Mouse (Mus musculus) thymus, postnatal 25 days (tissue): Measurements from ENCODE around the gene Galk2.

Source experiments
- DNase-seq: peaks from one replicate; pipeline ENCODE4 v3.0.0; 2022

Galk2 gene

GRCm38 (mm10) chr2:125973207-125973606 lies 114.3 kb downstream of the Galk2 start:
- DNase-seq: no peak

GRCm38 (mm10) chr2:125975206-125975605 lies 116.3 kb downstream of the Galk2 start:
- DNase-seq: no peak

GRCm38 (mm10) chr2:125975808-125976345 lies 117.0 kb downstream of the Galk2 start:
- DNase-seq: no peak

- DNase-seq: no peak
Observed at GRCm38 (mm10) chr2:126002291-126002690, 143.4 kb downstream of the Galk2 start.

- peak; percentile 35 for DNase-seq
Observed at GRCm38 (mm10) chr2:126006088-126006487, 147.2 kb downstream of the Galk2 start.

GRCm38 (mm10) chr2:126006742-126007141 lies 147.8 kb downstream of the Galk2 start:
- DNase-seq: no peak

GRCm38 (mm10) chr2:126014989-126015710 lies 156.2 kb downstream of the Galk2 start:
- DNase-seq: no peak

- no peak for DNase-seq
Observed at GRCm38 (mm10) chr2:126015763-126016473, 157.0 kb downstream of the Galk2 start.

- no peak for DNase-seq
Observed at GRCm38 (mm10) chr2:126031186-126031900, 172.4 kb downstream of the Galk2 start.

GRCm38 (mm10) chr2:126033114-126033972 lies 174.4 kb downstream of the Galk2 start:
- peak; percentile 3 for DNase-seq
